Mouse (Mus musculus): ENCODE data around the gene Rab3il1.

DNA sequence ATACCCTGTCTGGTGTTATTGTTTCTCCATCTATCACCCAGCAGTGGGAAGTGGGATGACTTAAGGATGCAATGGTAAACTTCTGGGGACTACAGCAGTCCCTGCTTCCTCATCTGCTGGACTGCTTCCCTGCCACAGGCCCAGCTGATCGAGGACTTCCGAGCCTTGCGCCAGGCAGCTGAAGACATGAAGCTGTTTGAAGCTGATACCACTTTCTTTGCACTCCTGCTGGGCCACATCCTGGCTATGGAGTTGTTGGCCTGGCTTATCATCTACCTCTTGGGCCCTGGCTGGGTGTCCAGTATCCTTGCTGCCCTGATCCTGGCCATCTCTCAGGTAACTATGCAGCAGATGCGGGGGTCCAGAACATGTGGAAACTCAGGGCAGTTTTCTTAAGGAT lies 51.2 kb downstream of the Rab3il1 start:
- no peak for TF ChIP-seq ZKSCAN1 (IDR thresholded peaks at IDR 0.05; ENCODE audit: borderline replicate concordance, low read depth, low read length)
- no peak for TF ChIP-seq MAZ (IDR thresholded peaks at IDR 0.05; ENCODE audit: low read depth, low read length)
- TF ChIP-seq POLR2A (IDR thresholded peaks at IDR 0.05; ENCODE audit: low read depth, low read length): no peak
- no peak for TF ChIP-seq MAFK (IDR thresholded peaks at IDR 0.05; ENCODE audit: insufficient replicate concordance, low read length)
- TF ChIP-seq E2F4 (IDR thresholded peaks at IDR 0.05; ENCODE audit: insufficient replicate concordance, low read depth, low read length): no peak
- no peak for TF ChIP-seq CTCF (conservative IDR thresholded peaks at IDR 0.05 in 1 of 2, IDR thresholded peaks at IDR 0.05 in 1 of 2; ENCODE audit: low read depth in 2 of 2, low read length in 2 of 2)
- TF ChIP-seq HCFC1 (IDR thresholded peaks at IDR 0.05; ENCODE audit: low read depth, low read length): no peak
